ENCODE assay signal across 8 mouse cellular contexts in genomic region chr13:37854455-37855220, GRCm38 (mm10).
DNase-seq lines count a peak whose midpoint lies in the region; ATAC-seq and TF ChIP-seq lines count a peak whose summit lies in the region.

No protein-coding gene starts in this region.

- ATAC-seq in heart, embryonic 12.5 days (ENCODE audit: insufficient number of reproducible peaks, low FRiP score): no peak

- peaks cover 67% of the 10 kb centered on the region for H3K4me1 ChIP-seq in heart, embryonic 12.5 days (replicated peaks)
- H3K4me1 ChIP-seq in bone marrow macrophage, adult 2 months (ENCODE audit: control insufficient read depth, insufficient read depth, low read length): peaks cover 43% of the 10 kb centered on the region
- H3K4me1 ChIP-seq in hindbrain, embryonic 10.5 days (replicated peaks): peaks cover 48% of the 10 kb centered on the region

- peaks cover 87% of the 10 kb centered on the region for H3K79me2 ChIP-seq in macrophage (ENCODE audit: inconsistent target)

- no peak for DNase-seq in heart, postnatal 25 days (ENCODE audit: low spot score)
- no peak for DNase-seq in hindbrain, embryonic 10.5 days (ENCODE audit: low spot score)
- no peak for DNase-seq in right cerebral cortex, adult 18-20 months
- DNase-seq in ovary, postnatal 14 days (ENCODE audit: low spot score): no peak
- DNase-seq in cerebellum, postnatal 25 days: no peak

- no peaks in the 10 kb centered on the region for H3K36me3 ChIP-seq in heart, embryonic 12.5 days
- no peaks in the 10 kb centered on the region for H3K36me3 ChIP-seq in hindbrain, embryonic 10.5 days
- H3K36me3 ChIP-seq in macrophage (ENCODE audit: inconsistent target): 0 out of 2 replicates have a peak, but pooled peaks cover 3% of the 10 kb centered on the region

- 27% methylated on average over 14 of the region's 14 CpGs for WGBS in heart, embryonic 12.5 days
- WGBS in hindbrain, embryonic 10.5 days: 17% methylated on average over 14 of the region's 14 CpGs
- WGBS in macrophage (ENCODE audit: missing documents): 6% methylated on average over 13 of the region's 14 CpGs

- TF ChIP-seq CTCF in bone marrow macrophage, adult 2 months (IDR thresholded peaks at IDR 0.05; ENCODE audit: low read depth, low read length): no peak

- no peaks in the 10 kb centered on the region for H3K27me3 ChIP-seq in heart, embryonic 12.5 days (replicated peaks)
- 0 out of 2 replicates have a peak, but pooled peaks cover 4% of the 10 kb centered on the region for H3K27me3 ChIP-seq in hindbrain, embryonic 10.5 days (ENCODE audit: insufficient read depth, poor library complexity, severe bottlenecking)

- H3K4me2 ChIP-seq in heart, embryonic 12.5 days: peak overlapping the region; percentile 65

- no peaks in the 10 kb centered on the region for H3K9me3 ChIP-seq in heart, embryonic 12.5 days (replicated peaks)
- no peaks in the 10 kb centered on the region for H3K9me3 ChIP-seq in hindbrain, embryonic 10.5 days

- peak overlapping the region; percentile 33 for H3K4me3 ChIP-seq in heart, embryonic 12.5 days
- H3K4me3 ChIP-seq in bone marrow macrophage, adult 2 months (ENCODE audit: insufficient read depth, low read length): peak overlapping the region; percentile 61
- peak overlapping the region; percentile 46 for H3K4me3 ChIP-seq in hindbrain, embryonic 10.5 days
- peak overlapping the region; percentile 36 for H3K4me3 ChIP-seq in macrophage (ENCODE audit: inconsistent target)

- intact Hi-C loops in heart, postnatal 25 days (cut with DNase I): loop anchor here (2.0 kb wide), 1 partner anchor 26 kb away; no protein-coding TSS in a partner anchor

- peak overlapping the region; percentile 56 for H3K27ac ChIP-seq in heart, embryonic 12.5 days (ENCODE audit: poor library complexity, severe bottlenecking)
- H3K27ac ChIP-seq in bone marrow macrophage, adult 2 months (ENCODE audit: insufficient read depth, low read depth, low read length): peak overlapping the region; percentile 96
- H3K27ac ChIP-seq in hindbrain, embryonic 10.5 days: peak overlapping the region; percentile 82
- H3K27ac ChIP-seq in macrophage: peak overlapping the region; percentile 94

- peak overlapping the region; percentile 60 for H3K9ac ChIP-seq in heart, embryonic 12.5 days

- no peak for TF ChIP-seq POLR2A in bone marrow macrophage, adult 2 months (IDR thresholded peaks at IDR 0.05; ENCODE audit: borderline replicate concordance, low read depth, low read length)
